Mouse (Mus musculus): Measurements from ENCODE around the gene Pirb.
"Not testable (repeated sequence)": the region's sequence is repeated elsewhere in the genome, so short reads cannot be mapped to it uniquely, and the experiment has no call there.

The Pirb gene

GRCm38 (mm10) chr7:3720268-3720667 is at the start of gene Pirb:
Pirb (minus strand) TSS chr7:3720391.
- in situ Hi-C loops (cut with MboI; ENCODE audit: low sequenced_read_pairs), result not testable (repeated sequence)

- in situ Hi-C loops (cut with MboI; ENCODE audit: low sequenced_read_pairs), result not testable (repeated sequence)
Measured at GRCm38 (mm10) chr7:3732675-3733074, 12.5 kb upstream of the Pirb start.

GRCm38 (mm10) chr7:3725459-3725858 is 5.3 kb upstream of the Pirb start:
- in situ Hi-C loops (cut with MboI; ENCODE audit: low sequenced_read_pairs), result not testable (repeated sequence)

GRCm38 (mm10) chr7:3715249-3715648 is 4.9 kb downstream of the Pirb start:
- in situ Hi-C loops (cut with MboI; ENCODE audit: low sequenced_read_pairs), result no loop called here

GRCm38 (mm10) chr7:3712264-3712942 is 7.8 kb downstream of the Pirb start:
- in situ Hi-C loops (cut with MboI; ENCODE audit: low sequenced_read_pairs), result no loop called here

- in situ Hi-C loops (cut with MboI; ENCODE audit: low sequenced_read_pairs), result no loop called here
Measured at GRCm38 (mm10) chr7:3709000-3709399, 11.2 kb downstream of the Pirb start.

GRCm38 (mm10) chr7:3708447-3708980 is 11.7 kb downstream of the Pirb start:
- in situ Hi-C loops (cut with MboI; ENCODE audit: low sequenced_read_pairs), result not testable (repeated sequence)

GRCm38 (mm10) chr7:3707568-3708413 is 12.4 kb downstream of the Pirb start:
- in situ Hi-C loops (cut with MboI; ENCODE audit: low sequenced_read_pairs), result no loop called here

GRCm38 (mm10) chr7:3707027-3707426 is 13.2 kb downstream of the Pirb start:
- in situ Hi-C loops (cut with MboI; ENCODE audit: low sequenced_read_pairs), result no loop called here

GRCm38 (mm10) chr7:3706343-3706934 is 13.8 kb downstream of the Pirb start:
- in situ Hi-C loops (cut with MboI; ENCODE audit: low sequenced_read_pairs), result no loop called here

- in situ Hi-C loops (cut with MboI; ENCODE audit: low sequenced_read_pairs), result no loop called here
Measured at GRCm38 (mm10) chr7:3705911-3706310, 14.3 kb downstream of the Pirb start.

- in situ Hi-C loops (cut with MboI; ENCODE audit: low sequenced_read_pairs), result not testable (repeated sequence)
Measured at GRCm38 (mm10) chr7:3705461-3705860, 14.7 kb downstream of the Pirb start.

GRCm38 (mm10) chr7:3704475-3704874 is 15.7 kb downstream of the Pirb start:
- in situ Hi-C loops (cut with MboI; ENCODE audit: low sequenced_read_pairs), result no loop called here

GRCm38 (mm10) chr7:3703879-3704441 is 16.2 kb downstream of the Pirb start, which contains the start of gene Rps9:
Rps9 (plus strand) TSS chr7:3703993.
- in situ Hi-C loops (cut with MboI; ENCODE audit: low sequenced_read_pairs), result no loop called here

- in situ Hi-C loops (cut with MboI; ENCODE audit: low sequenced_read_pairs), result no loop called here
Measured at GRCm38 (mm10) chr7:3703148-3703878, 16.9 kb downstream of the Pirb start.

- in situ Hi-C loops (cut with MboI; ENCODE audit: low sequenced_read_pairs), result no loop called here
Measured at GRCm38 (mm10) chr7:3698471-3698870, 21.7 kb downstream of the Pirb start.

GRCm38 (mm10) chr7:3694949-3695305 is 25.3 kb downstream of the Pirb start:
- in situ Hi-C loops (cut with MboI; ENCODE audit: low sequenced_read_pairs), result not testable (repeated sequence)

GRCm38 (mm10) chr7:3694076-3694948 is 25.9 kb downstream of the Pirb start:
- in situ Hi-C loops (cut with MboI; ENCODE audit: low sequenced_read_pairs), result no loop called here

- in situ Hi-C loops (cut with MboI; ENCODE audit: low sequenced_read_pairs), result no loop called here
Measured at GRCm38 (mm10) chr7:3693809-3694075, 26.4 kb downstream of the Pirb start.

All from CH12F3 (cell line).